Mouse (Mus musculus): ENCODE data around the gene Palld. TPM values are rescaled to one million over a fixed set of nuclear protein-coding genes. Genes with fewer than 3 reads are reported as not detected.

Gene Palld
- 10 to 100 TPM; 40.5 to 41.4 TPM for total RNA-seq (2021)
- long read RNA-seq, experiment 1, full-length matches to known transcripts, result 13 of 23 reads
- long read RNA-seq, experiment 1, partial matches to known transcripts, result 5 of 23 reads
- long read RNA-seq, experiment 1, other reads (novel, unspliced or antisense), result 5 of 23 reads
- long read RNA-seq, experiment 2, full-length matches to known transcripts, result 30 of 60 reads
- long read RNA-seq, experiment 2, partial matches to known transcripts, result 25 of 60 reads
- long read RNA-seq, experiment 2, other reads (novel, unspliced or antisense), result 5 of 60 reads

DNA sequence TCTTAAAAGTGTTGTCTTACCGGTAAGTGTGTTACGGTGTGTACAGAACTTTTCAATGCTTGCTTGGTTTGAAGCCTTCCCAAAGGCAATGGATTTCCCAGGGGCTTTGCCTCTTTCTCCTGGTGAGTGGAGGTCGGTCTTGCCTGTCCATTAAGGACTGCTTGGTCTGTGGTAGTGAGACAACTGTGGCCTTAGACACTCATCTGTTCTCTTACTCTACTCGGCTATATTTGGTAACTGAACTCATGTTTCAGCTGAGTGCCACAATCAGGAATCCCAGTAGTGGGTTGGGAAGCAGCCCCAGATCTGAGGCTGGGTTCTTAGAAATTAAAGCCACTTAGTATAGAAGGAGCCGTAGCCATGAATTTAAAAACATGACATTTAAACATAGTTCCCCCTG is at the start of gene Palld:
Gene Palld (minus strand): TSS at position 170 of the 400 bp plus-strand sequence.
- no peak for DNase-seq (ENCODE audit: low spot score in 2 of 2)

- DNase-seq (ENCODE audit: low spot score in 2 of 2), result no peak
Observed at GRCm38 (mm10) chr8:61937576-61937975, 35.1 kb upstream of the Palld start.

DNA sequence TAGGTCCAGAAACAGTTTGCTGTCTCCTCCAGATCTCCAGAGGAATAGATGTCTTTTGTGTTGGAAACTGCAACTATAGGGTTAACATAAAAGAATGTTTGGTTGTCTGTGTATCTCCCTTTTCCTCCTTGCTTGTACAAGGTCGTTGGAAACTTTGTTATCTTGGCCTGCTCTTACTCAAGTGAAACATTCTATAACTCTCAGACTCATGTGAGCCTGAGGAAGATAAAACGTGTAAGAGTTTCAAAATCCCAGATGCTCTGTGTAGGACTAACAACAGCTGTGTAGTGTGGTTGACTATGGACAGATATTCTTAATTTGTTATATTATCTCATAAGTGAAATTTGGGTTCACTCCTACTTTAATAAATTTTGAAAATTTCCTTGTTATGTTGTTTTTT is 30.8 kb upstream of the Palld start:
- DNase-seq (ENCODE audit: low spot score in 2 of 2), result no peak

- DNase-seq (ENCODE audit: low spot score in 2 of 2), result peak; percentile 31 to 36
Observed at GRCm38 (mm10) chr8:61927777-61928494, 25.4 kb upstream of the Palld start, which contains the start of gene Ddx60. Gene Ddx60, plus strand, starts transcription at chr8:61928087.

GRCm38 (mm10) chr8:61924518-61924917 is 22.0 kb upstream of the Palld start:
- DNase-seq (ENCODE audit: low spot score in 2 of 2), result no peak

GRCm38 (mm10) chr8:61921454-61922054 is 19.1 kb upstream of the Palld start:
- DNase-seq (ENCODE audit: low spot score in 2 of 2), result no peak

GRCm38 (mm10) chr8:61920389-61920788 is 17.9 kb upstream of the Palld start:
- DNase-seq (ENCODE audit: low spot score in 2 of 2), result no peak

- no peak for DNase-seq (ENCODE audit: low spot score in 2 of 2)
Observed at GRCm38 (mm10) chr8:61919145-61919788, 16.8 kb upstream of the Palld start.

- no peak for DNase-seq (ENCODE audit: low spot score in 2 of 2)
Observed at GRCm38 (mm10) chr8:61917287-61917686, 14.8 kb upstream of the Palld start.

DNA sequence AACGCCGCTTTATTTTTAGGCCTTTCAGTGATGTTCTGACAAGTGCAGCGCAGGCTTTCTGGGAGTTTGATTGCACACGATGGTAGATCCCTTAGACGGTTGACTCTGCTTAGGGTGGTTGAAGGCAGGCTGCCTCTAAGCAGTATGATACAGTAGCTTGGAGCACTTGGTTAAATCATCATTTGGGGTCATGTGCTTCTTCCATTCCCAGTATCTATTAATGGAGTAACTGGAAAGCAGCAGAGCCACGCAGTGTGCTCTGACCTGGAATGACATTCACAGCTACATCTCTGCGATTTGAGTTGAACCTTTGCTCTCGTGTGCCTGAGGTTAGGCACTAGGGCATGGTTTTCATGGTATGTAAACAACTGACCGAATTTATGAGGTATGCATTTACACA is 11.5 kb upstream of the Palld start:
- DNase-seq (ENCODE audit: low spot score in 2 of 2), result no peak

DNA sequence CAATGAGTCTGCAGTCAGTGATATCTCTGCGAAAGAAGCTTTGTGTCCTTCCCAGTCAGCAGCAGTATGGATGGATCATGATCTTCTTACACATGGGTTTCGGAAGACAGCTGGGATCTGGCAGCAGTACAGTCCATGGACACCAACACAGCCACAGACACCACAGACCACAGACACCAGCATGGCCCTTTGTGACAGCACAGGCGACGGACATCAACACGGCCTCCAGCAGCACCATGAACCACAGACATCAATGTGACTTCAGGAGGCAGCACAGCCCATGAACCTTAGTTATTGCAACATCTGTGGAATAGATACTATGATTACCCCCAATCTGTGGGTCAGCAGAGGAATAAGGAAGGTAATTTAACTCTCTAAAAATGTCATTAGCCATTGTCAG is 10.3 kb upstream of the Palld start:
- DNase-seq (ENCODE audit: low spot score in 2 of 2), result no peak

DNA sequence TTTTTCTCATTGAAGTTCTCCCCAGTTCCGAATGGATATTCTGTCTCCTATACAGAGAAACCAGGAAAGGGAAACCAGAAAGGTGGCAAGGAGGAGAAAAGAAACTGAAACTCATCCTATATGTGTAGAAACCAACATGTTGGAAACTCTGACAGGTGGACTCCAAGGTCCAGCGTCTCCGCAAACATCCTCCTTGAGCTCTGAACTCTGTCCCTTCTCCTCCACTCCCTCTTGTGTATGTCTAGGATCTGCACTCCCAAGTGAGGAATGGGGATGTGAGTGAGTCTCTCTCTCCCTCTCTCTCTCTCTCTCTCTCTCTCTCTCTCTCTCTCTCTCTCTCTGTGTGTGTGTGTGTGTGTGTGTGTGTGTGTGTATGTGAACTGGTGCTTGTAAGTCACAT is 6.8 kb upstream of the Palld start:
- no peak for DNase-seq (ENCODE audit: low spot score in 2 of 2)

DNA sequence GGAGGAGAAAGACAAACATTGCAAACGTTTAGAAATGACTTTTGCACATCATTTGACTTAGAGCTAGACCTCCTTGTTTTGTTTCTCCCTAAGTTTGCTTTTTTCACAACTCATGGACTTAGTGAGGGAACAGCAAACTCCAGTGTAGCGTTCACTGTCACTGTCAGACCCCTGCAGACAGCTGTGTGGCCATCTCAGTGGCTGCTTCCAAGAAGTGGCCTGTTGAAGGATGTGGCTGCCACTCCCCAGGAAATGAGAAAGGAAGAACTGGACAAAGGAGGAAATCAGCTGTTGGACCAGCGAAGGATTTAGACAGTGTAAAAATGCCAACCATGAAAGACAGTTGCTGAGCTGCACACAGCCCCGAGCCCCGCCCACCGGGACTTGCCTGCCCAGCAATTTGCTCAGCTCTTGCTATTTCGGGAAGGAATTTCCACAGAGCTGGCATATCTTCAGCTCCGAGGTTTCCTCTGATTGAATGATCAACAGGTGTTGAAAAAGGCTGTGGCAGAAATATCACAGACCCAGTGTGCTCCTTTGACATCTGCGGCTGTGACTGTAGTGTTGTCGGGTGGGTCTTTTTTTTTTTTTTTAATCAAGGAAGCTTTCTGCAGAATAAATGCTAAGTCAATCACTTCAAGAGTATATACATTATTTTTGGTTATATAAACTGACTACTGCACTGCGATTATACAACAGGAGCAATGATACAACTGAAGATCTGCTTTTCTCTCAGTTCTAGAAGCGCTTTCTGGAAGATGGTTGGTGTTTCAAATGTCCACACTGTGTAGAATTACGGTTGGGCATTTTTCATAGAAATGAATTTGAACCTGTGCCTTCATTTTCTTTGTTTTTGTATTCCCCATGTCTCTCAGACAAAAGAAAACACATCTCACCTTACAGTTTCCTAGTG is 6.1 kb upstream of the Palld start:
- DNase-seq (ENCODE audit: low spot score in 2 of 2), result no peak

DNA sequence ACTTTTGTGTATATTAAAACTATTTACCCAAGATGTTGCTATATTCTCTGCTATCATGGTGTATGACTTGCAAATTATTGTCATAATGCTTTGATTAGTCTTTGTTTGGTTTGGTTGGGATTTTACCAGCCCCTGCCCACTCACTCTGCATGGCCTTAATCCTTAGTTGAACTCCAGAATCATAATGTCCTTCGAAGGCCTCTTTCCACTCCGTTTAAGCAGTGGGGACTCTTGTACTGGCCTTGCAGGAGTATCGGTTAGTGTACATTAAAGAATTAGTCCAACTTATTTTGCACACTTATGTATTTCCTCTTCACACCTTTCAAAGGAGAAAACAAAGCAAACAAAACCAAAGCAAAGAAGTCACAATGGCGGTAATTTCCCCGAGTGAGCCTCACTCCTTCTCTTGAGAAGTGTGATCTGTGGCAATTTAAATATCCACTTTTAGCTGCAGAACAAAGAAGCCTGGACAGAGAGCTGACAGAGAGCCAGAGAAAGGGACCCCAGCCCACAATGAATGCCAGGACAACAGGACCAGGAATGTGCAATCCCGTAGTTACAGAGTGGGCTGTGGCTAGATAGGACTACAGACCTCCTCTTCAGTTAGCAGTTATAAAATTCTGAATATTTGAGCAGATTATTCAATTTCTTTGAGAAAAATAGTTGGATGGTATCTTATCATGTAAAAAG is 1.3 kb downstream of the Palld start:
- DNase-seq (ENCODE audit: low spot score in 2 of 2), result no peak

DNA sequence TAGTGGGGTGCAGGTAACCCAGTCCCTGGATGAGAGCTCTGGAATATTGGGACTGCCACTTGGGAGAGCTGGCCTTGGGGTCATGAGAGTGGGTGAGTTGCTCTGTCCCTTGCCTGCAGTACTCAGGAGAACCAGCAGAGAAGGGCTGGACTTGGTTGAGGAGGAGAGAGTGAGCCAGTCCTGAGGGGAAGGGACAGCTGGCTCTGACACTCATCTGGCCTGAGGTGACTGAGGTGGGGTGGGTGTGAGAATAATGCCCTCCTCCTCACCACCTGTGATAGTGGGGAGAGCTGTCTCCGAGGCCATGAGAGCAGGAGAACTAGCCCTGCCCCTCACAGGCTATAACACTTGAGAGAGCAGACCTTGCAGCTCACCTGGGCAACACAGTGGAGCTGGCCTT is 5.1 kb downstream of the Palld start:
- DNase-seq (ENCODE audit: low spot score in 2 of 2), result no peak

DNA sequence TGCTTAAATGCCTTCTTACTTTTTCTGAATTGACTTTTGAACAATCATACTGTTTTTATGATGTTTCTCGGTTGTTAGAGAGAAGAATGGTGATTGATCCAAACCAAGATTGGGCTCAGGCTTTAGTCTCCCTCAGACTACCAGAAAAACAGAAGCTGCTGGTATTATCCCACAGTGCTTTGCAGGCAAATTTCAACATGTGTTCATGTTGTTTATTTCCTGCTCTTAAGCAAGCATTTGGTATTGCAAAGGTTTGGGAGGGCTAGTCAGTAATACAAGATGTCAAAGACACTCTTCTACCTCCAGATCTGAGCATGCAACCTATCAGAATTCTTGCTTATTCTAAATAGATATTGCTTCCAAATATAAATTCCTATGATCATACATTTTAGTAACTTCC is 5.7 kb downstream of the Palld start:
- DNase-seq (ENCODE audit: low spot score in 2 of 2), result no peak

GRCm38 (mm10) chr8:61894062-61894461 is 8.4 kb downstream of the Palld start:
- peak; percentile 18 to 24 for DNase-seq (ENCODE audit: low spot score in 2 of 2)

DNA sequence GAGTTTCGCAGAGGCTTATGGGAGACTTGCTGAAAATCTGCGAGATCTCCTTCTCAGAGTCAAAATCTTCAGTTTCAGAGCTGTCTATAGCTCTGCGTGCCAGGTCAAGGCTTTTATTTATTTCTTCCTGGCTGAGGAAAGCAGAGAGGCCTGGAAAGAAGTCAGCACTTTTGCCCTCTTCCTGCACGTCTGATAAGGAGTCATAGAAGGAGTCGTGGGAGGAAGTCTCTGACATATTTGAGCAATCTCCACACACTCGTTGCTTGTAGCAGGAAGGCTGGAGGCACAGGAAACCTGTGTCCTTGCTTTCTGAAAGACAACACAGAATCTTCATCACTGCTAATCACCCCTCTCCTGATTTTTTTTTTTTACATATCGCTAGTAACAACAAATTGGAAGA is 24.9 kb downstream of the Palld start:
- no peak for DNase-seq (ENCODE audit: low spot score in 2 of 2)

- no peak for DNase-seq (ENCODE audit: low spot score in 2 of 2)
Observed at GRCm38 (mm10) chr8:61875290-61875689, 27.2 kb downstream of the Palld start.

DNA sequence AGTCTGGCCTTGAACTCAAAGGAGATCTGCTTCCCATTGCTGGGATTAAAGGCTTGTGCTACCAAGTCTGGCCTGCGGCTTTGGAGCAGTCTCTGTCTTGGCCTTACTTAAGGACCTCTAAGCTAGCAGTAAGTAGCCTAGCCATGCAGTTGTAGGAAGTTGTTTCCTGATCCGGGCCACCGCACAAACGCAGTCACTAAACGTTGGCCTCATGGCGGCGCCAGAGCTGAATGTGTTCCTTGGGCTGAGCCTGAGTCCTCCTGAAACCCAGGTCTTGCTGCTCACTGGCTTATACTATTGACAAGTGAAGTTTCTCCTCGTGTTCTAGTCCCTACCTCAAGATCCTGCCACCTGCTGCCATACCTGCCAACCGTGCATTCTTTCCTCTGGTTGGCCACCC is 28.5 kb downstream of the Palld start:
- DNase-seq (ENCODE audit: low spot score in 2 of 2), result no peak

Measured in adrenal gland, postnatal 4 days (tissue).